Mouse (Mus musculus) ES-E14 (cell line): Measurements from ENCODE around the gene Hist2h2bb. TPM values are rescaled to one million over a fixed set of nuclear protein-coding genes. Genes with fewer than 3 reads are reported as not detected.

Experiments used
- DNase-seq: peaks from one replicate; pipeline ENCODE4 v3.0.0-alpha.2; 2013; ENCODE audit warnings: low read depth, low spot score
- H3K27ac ChIP-seq: 2 replicates; pipeline ENCODE4 v1.5.1; 2012; ENCODE audit warnings: low read depth, mild to moderate bottlenecking, low read length, moderate library complexity, mixed read lengths; ENCODE audit not compliant: poor library complexity, insufficient read depth, severe bottlenecking
- H3K36me3 ChIP-seq: 2 replicates; pipeline ENCODE4 v1.6.1; 2012; ENCODE audit warnings: mild to moderate bottlenecking, low read length, moderate library complexity, mixed read lengths; ENCODE audit not compliant: control insufficient read depth, poor library complexity, insufficient read depth, severe bottlenecking
- H3K4me1 ChIP-seq, 2 experiments: fragments of 150-350 bp in 1 of 2; sonication (generic) in 1 of 2; 2 replicates each; pipeline ENCODE4 v1.6.1; 2012; ENCODE audit warnings: low read length in 2 of 2, mild to moderate bottlenecking in 1 of 2, mixed read lengths in 1 of 2; ENCODE audit not compliant: control insufficient read depth in 2 of 2, insufficient read depth in 2 of 2, poor library complexity in 1 of 2
- H3K4me3 ChIP-seq, 2 experiments: fragments of 150-350 bp in 1 of 2; sonication (generic) in 1 of 2; 2 replicates each; pipeline ENCODE4 v1.5.1; 2012; ENCODE audit warnings: low read length in 2 of 2, low read depth in 1 of 2, mild to moderate bottlenecking in 1 of 2, mixed read lengths in 1 of 2; ENCODE audit not compliant: insufficient read depth in 1 of 2, poor library complexity in 1 of 2, severe bottlenecking in 1 of 2
- H3K9ac ChIP-seq: 2 replicates; pipeline ENCODE4 v1.6.1; 2012; ENCODE audit warnings: low read depth, mild to moderate bottlenecking, low read length, mixed read lengths; ENCODE audit not compliant: poor library complexity, insufficient read depth, severe bottlenecking
- H3K9me3 ChIP-seq: fragments of 150-350 bp; sonication (generic); 2 replicates; pipeline ENCODE4 v1.6.1; 2012; ENCODE audit warnings: low read depth, mild to moderate bottlenecking, low read length; ENCODE audit not compliant: control insufficient read depth, insufficient read depth
- CHD2 ChIP-seq: IDR thresholded peaks from 2 replicates; pipeline ENCODE4 v1.6.1; 2014; ENCODE audit warnings: mild to moderate bottlenecking, low read depth, low read length, inconsistent platforms
- HCFC1 ChIP-seq: IDR thresholded peaks from 2 replicates; pipeline ENCODE4 v1.6.1; 2012; ENCODE audit warnings: low read length, inconsistent platforms, borderline replicate concordance; ENCODE audit not compliant: insufficient read depth
- MAFK ChIP-seq: IDR thresholded peaks from 2 replicates; pipeline ENCODE4 v1.6.1; 2014; ENCODE audit warnings: mild to moderate bottlenecking, low read depth, low read length, inconsistent platforms; ENCODE audit not compliant: insufficient read depth
- ZC3H11A ChIP-seq: IDR thresholded peaks from 2 replicates; pipeline ENCODE4 v1.6.1; 2012; ENCODE audit warnings: low read depth, mild to moderate bottlenecking, inconsistent platforms, low read length, borderline replicate concordance
- ZNF384 ChIP-seq: IDR thresholded peaks from 2 replicates; pipeline ENCODE4 v1.6.1; 2012; ENCODE audit warnings: low read depth, low read length, inconsistent platforms
- in situ Hi-C, 2 experiments: fragments of 600-800 bp; cut with MboI; formaldehyde crosslinking; loops; one replicate each; pipeline ENCODE4 v1.15.1; 2025; ENCODE audit warnings: low sequenced_read_pairs in 2 of 2, inconsistent platforms in 1 of 2; ENCODE audit not compliant: unreplicated experiment in 2 of 2
- total RNA-seq: library from RNA; depleted of rRNA; stranded (reverse); fragments of 300-350 nt; gene quantifications from 2 replicates; pipeline ENCODE4 v1.2.3, GENCODE M21; 2012

Hist2h2bb gene
- total RNA-seq, 1 experiment, result 2,453 TPM

DNA sequence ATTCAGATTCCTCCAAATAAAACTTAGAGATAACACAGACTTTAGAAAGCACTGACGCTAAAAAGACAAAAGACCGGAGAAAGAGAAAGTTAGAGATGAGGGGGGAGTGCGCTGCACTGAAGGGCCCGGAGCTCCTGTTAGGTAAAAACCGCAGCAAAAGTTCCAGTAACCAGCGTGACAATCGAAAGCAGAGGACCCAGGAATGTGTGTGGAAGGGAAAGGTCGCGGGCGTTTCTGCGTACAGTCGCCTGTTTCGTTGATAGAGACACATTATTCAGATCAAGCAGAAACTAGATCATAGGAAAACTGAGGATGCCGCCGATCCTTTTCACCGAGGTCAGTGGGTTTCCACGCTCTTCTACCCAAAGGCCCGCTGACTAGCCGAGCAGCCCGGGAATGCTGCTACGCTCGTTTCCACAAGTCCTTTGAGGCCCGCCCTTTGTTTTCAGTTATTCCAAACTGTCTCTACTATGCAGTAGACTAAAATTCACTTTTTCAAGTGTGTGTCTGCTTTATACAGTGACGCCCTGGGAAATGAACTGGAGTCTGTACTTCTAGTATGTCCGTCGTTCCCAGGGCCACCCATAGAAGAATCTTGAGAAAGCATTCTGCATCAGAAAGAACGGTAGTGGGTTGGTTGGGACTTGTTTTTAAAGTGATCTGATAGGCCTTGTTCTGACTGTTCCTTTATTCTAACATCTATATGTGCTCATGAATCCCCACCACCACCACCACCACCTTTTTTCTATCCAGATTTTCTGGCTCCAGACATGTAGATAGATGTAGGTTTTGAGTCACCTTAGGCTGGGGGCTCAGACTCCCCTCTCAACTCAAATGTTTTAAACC is 5.8 kb upstream of the Hist2h2bb start:
- TF ChIP-seq MAFK (no peak), ZC3H11A (no peak), CHD2 (no peak), HCFC1 (no peak), ZNF384 (no peak)
- H3K4me3 ChIP-seq, result peak overlapping the region; percentile 56 to 70
- no peaks in the 10 kb centered on the region for H3K36me3 ChIP-seq
- in situ Hi-C loops, result no loop called here
- H3K4me1 ChIP-seq, result peaks cover 0 to 7% of the 10 kb centered on the region in 2 experiments; a peak in 2 of 4 replicates
- H3K27ac ChIP-seq, result peak overlapping the region; percentile 80
- no peaks in the 10 kb centered on the region for H3K9me3 ChIP-seq
- no peak for DNase-seq
- peak overlapping the region; percentile 90 for H3K9ac ChIP-seq

DNA sequence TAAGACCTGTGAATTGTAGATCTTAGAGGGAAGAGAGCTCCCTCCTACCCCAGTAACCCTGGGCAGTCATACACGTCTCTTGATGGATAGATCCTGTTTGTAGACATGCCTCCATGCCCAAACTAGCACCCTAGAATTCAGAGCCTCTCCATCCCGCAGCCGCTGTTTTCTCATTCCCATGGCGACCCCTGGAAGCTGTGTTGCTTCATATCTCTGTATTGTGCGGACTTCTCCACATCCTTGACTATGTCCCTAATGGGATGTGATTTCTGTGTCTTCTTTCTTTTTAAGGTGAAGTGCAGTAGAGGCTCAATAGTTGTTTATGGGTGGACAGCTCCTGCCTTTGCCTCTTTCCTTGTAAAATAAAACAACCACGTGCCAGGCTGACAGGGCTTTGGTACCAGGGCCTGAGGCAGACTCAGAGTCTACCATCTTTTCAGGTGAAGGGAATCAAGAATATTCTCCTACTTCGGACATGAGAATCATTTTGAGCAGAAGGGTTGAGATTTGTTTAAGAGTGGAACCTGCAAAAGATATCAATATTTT is 5.1 kb upstream of the Hist2h2bb start:
- TF ChIP-seq ZNF384 (no peak), MAFK (no peak), HCFC1 (no peak), ZC3H11A (no peak), CHD2 (no peak)
- DNase-seq, result no peak
- no peaks in the 10 kb centered on the region for H3K9me3 ChIP-seq
- peak overlapping the region; percentile 27; the same call in 1 of the 2 replicates for H3K9ac ChIP-seq
- H3K27ac ChIP-seq, result no peak overlapping the region; the same call in 1 of the 2 replicates
- H3K36me3 ChIP-seq, result no peaks in the 10 kb centered on the region
- H3K4me1 ChIP-seq, result peaks cover 0 to 7% of the 10 kb centered on the region in 2 experiments; a peak in 2 of 4 replicates
- in situ Hi-C loops, result no loop called here
- peak overlapping the region; percentile 56 to 70; a peak in 2 of 4 replicates for H3K4me3 ChIP-seq

DNA sequence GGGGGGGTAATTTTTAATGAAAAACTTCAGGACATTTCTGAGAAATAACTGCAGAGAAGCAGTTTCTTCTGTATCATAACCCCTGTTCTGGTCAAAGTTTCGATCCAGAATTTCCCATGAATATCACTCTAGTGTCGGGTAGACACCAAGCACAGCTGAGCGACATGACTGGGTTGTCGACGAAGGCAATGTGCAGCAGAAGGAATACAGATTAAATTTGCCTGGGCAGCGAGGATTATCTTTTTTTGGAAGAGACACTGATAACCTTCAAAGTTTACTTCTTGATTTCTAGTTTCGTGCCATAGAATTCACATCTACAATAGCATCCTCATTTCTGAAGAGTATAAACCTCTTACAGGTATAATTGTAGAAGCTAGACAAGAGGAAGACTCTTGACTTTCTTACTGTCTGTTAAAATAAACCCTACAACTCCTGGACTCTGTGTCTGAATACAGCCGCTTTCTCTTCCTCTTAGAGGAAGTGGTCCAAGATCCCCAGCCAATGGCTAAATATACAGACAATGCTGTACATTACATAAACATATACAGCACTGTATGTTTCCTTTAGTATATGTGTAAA is 3.3 kb upstream of the Hist2h2bb start:
- no peak for DNase-seq
- no peak overlapping the region for H3K4me3 ChIP-seq
- no peaks in the 10 kb centered on the region for H3K9me3 ChIP-seq
- H3K4me1 ChIP-seq, result peaks cover 2 to 7% of the 10 kb centered on the region in 2 experiments; a peak in 2 of 4 replicates
- no peak overlapping the region for H3K9ac ChIP-seq
- no peak overlapping the region for H3K27ac ChIP-seq
- in situ Hi-C loops, result no loop called here
- no peaks in the 10 kb centered on the region for H3K36me3 ChIP-seq
- no peak for TF ChIP-seq ZC3H11A
- TF ChIP-seq HCFC1, result no peak
- TF ChIP-seq ZNF384, result no peak
- TF ChIP-seq MAFK, result no peak
- TF ChIP-seq CHD2, result no peak

DNA sequence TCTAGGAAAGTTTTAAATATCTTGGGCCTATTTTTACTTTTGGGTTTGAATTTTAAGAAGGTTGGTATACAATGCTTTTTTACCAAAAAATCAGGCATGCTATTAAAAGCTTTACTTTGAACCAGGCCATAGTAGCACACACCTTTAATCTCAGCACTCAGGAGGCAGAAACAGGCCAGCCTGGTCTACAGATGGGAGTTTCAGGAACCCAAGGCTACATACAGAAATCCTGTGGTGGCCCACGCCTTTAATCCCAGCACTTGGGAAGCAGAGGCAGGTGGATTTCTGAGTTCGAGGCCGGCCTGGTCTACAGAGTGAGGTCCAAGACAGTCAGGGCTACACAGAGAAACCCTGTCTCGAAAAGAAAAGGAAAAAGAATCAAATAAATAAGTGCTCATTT is 2.0 kb upstream of the Hist2h2bb start:
- Histone ChIP-seq H3K9me3 (no peaks in the 10 kb centered on the region), H3K4me1 (peaks cover 2 to 5% of the 10 kb centered on the region in 2 experiments; a peak in 2 of 4 replicates), H3K4me3 (no peak overlapping the region), H3K9ac (peak overlapping the region; percentile 26; the same call in 1 of the 2 replicates), H3K36me3 (no peaks in the 10 kb centered on the region), H3K27ac (no peak overlapping the region; the same call in 1 of the 2 replicates)
- TF ChIP-seq ZC3H11A, result no peak
- TF ChIP-seq ZNF384, result no peak
- no peak for TF ChIP-seq MAFK
- no peak for TF ChIP-seq HCFC1
- TF ChIP-seq CHD2, result no peak
- in situ Hi-C loops, result no loop called here
- DNase-seq, result no peak
